Comparison of ENCODE assay signal across 8 mouse cellular contexts in genomic region chr4:153480551-153481262, GRCm38 (mm10). TPM values are rescaled to one million over a fixed set of nuclear protein-coding genes. Genes with fewer than 3 reads are reported as not detected.
DNase-seq lines count a peak whose midpoint lies in the region; ATAC-seq lines count a peak whose summit lies in the region.
"Had no signal": no experiment of that assay in that cellular context is flagged by ENCODE, and none has a peak within 500 bp of the region (broad histone marks: within the 10 kb centered on the region; RNA-seq: fewer than 3 reads in every experiment).

No protein-coding gene starts in this region.

- no peaks in the 10 kb centered on the region for H3K36me3 ChIP-seq in forebrain, embryonic 16.5 days (ENCODE audit: control insufficient read depth, insufficient read depth)
- no peaks in the 10 kb centered on the region for H3K36me3 ChIP-seq in liver, embryonic 13.5 days
- no peaks in the 10 kb centered on the region for H3K36me3 ChIP-seq in stomach, embryonic 14.5 days (ENCODE audit: control insufficient read depth, insufficient read depth, low read length)

- peaks cover 49% of the 10 kb centered on the region for H3K4me1 ChIP-seq in forebrain, embryonic 16.5 days (replicated peaks; ENCODE audit: control insufficient read depth, insufficient read depth, low read length)
- no peaks in the 10 kb centered on the region for H3K4me1 ChIP-seq in liver, embryonic 13.5 days (replicated peaks)
- peaks cover 19% of the 10 kb centered on the region for H3K4me1 ChIP-seq in stomach, embryonic 14.5 days (ENCODE audit: control insufficient read depth, insufficient read depth, low read length)
- H3K4me1 ChIP-seq: megakaryocyte, embryonic 14.5 days had no signal

- H3K9me3 ChIP-seq in forebrain, embryonic 16.5 days (ENCODE audit: control insufficient read depth, low read length), result no peaks in the 10 kb centered on the region
- no peaks in the 10 kb centered on the region for H3K9me3 ChIP-seq in liver, embryonic 13.5 days (replicated peaks)
- no peaks in the 10 kb centered on the region for H3K9me3 ChIP-seq in stomach, embryonic 14.5 days (ENCODE audit: control insufficient read depth, low read depth, low read length)

- peak; percentile 57 for ATAC-seq in forebrain, embryonic 16.5 days
- ATAC-seq in liver, embryonic 13.5 days (ENCODE audit: low read depth), result no peak
- no peak for ATAC-seq in stomach, embryonic 14.5 days (ENCODE audit: insufficient number of reproducible peaks, insufficient read depth, low FRiP score, low read depth)
- no peak for ATAC-seq in monocyte, adult 5-6 weeks (replicated peaks; ENCODE audit: insufficient number of reproducible peaks, low FRiP score, low TSS enrichment, poor library complexity, severe bottlenecking)

- H3K27ac ChIP-seq in forebrain, embryonic 16.5 days (ENCODE audit: low read length), result no peak overlapping the region
- no peak overlapping the region for H3K27ac ChIP-seq in liver, embryonic 13.5 days
- no peak overlapping the region for H3K27ac ChIP-seq in stomach, embryonic 14.5 days (ENCODE audit: low read length)

- H3K4me2 ChIP-seq in forebrain, embryonic 16.5 days (ENCODE audit: low read length), result peak overlapping the region; percentile 92
- H3K4me2 ChIP-seq in liver, embryonic 13.5 days, result 0 out of 2 replicates have a peak overlapping the region, but pooled peaks have one; percentile 40
- peak overlapping the region; percentile 78; the same call in 1 of the 2 replicates for H3K4me2 ChIP-seq in stomach, embryonic 14.5 days (replicated peaks; ENCODE audit: low read depth, low read length)

- H3K4me3 ChIP-seq in forebrain, embryonic 16.5 days (replicated peaks; ENCODE audit: low read length), result peak overlapping the region; percentile 55
- H3K4me3 ChIP-seq in liver, embryonic 13.5 days (replicated peaks), result no peak overlapping the region
- peak overlapping the region; percentile 36; the same call in 1 of the 2 replicates for H3K4me3 ChIP-seq in stomach, embryonic 14.5 days (ENCODE audit: low read depth, low read length)
- H3K4me3 ChIP-seq: megakaryocyte, embryonic 14.5 days had no signal

- DNase-seq in Muller cell, postnatal 12 days (ENCODE audit: inconsistent ontology term), result peak; percentile 74
- peak; percentile 64 for DNase-seq in brain, embryonic 18.5 days (ENCODE audit: low read depth, low spot score)
- peak; percentile 73 for DNase-seq in layer of hippocampus, adult 11-12 months (ENCODE audit: low spot score)
- DNase-seq in liver, embryonic 13.5 days, result no peak

- peaks cover 25% of the 10 kb centered on the region for H3K27me3 ChIP-seq in forebrain, embryonic 16.5 days (replicated peaks; ENCODE audit: control insufficient read depth, insufficient read depth, low read length)
- peaks cover 86% of the 10 kb centered on the region for H3K27me3 ChIP-seq in liver, embryonic 13.5 days
- H3K27me3 ChIP-seq in stomach, embryonic 14.5 days (ENCODE audit: control insufficient read depth, insufficient read depth, low read length), result peaks cover 56% of the 10 kb centered on the region

- peak overlapping the region; percentile 70; the same call in 1 of the 2 replicates for H3K9ac ChIP-seq in forebrain, embryonic 16.5 days (replicated peaks; ENCODE audit: low read depth, low read length)
- no peak overlapping the region for H3K9ac ChIP-seq in liver, embryonic 13.5 days
- no peak overlapping the region for H3K9ac ChIP-seq in stomach, embryonic 14.5 days (replicated peaks; ENCODE audit: low read depth, low read length)

- 2% methylated on average over 19 of the region's 19 CpGs for WGBS in forebrain, embryonic 16.5 days
- 5% methylated on average over 19 of the region's 19 CpGs for WGBS in liver, embryonic 13.5 days (ENCODE audit: insufficient replicate concordance)
- 3% methylated on average over 19 of the region's 19 CpGs for whole genome bisulfite sequencing in stomach, embryonic 14.5 days

RNA-seq across cellular contexts. Expression of gene Ajap1, which starts 1.9 kb away (rescaled TPM):
- polyA plus RNA-seq in forebrain, embryonic 16.5 days (2015; fragmentation: Nextera tagmentation; extraction: Ambion mirVana), result 3.2 and 4.5 TPM in 2 replicates
- polyA plus RNA-seq in liver, embryonic 13.5 days (2015; fragmentation: Nextera tagmentation; extraction: Ambion mirVana), result 0.23 and 0.24 TPM in 2 replicates
- polyA plus RNA-seq in stomach, embryonic 14.5 days (2014; fragmentation: Nextera tagmentation; extraction: Ambion mirVana), result 0.29 and 0.45 TPM in 2 replicates
- total RNA-seq in monocyte, adult 5-6 weeks (2017), result not detected in 3 replicates

Comparison
In these comparisons a context has a peak if more than half of its experiments do, and no peak if none do; other contexts are left out.
1. H3K4me2 ChIP-seq: peak in every context shown above with its lines; median percentile 92 in forebrain, embryonic 16.5 days; 78 in stomach, embryonic 14.5 days; 40 in liver, embryonic 13.5 days.